Mouse (Mus musculus) CH12.LX (cell line): Measurements from ENCODE around the gene Lrp5. TPM values are rescaled to one million over a fixed set of nuclear protein-coding genes. Genes with fewer than 3 reads are reported as not detected.

ENCODE experiments used
- DNase-seq: peaks from one replicate; pipeline ENCODE4 v3.0.0-alpha.2; 2013; ENCODE audit errors: extremely low read depth
- H3K27ac ChIP-seq: 2 replicates; pipeline ENCODE4 v1.5.1; 2012; ENCODE audit warnings: low read depth, mild to moderate bottlenecking, control low read depth, moderate library complexity; ENCODE audit not compliant: insufficient read depth
- H3K27me3 ChIP-seq: replicated peaks from 2 replicates; pipeline ENCODE3; 2012; ENCODE audit warnings: inconsistent platforms
- H3K36me3 ChIP-seq, 2 experiments: replicated peaks in 1 of 2; 2 replicates each; pipeline versions ENCODE3 to v1.6.1; 2012; ENCODE audit warnings: inconsistent platforms in 1 of 2, low read length in 1 of 2, mild to moderate bottlenecking in 1 of 2, mixed read lengths in 1 of 2, moderate library complexity in 1 of 2; ENCODE audit not compliant: control insufficient read depth in 1 of 2, insufficient read depth in 1 of 2
- H3K4me1 ChIP-seq, 2 experiments: 2 replicates each; pipeline ENCODE4 v1.6.1; 2012; ENCODE audit warnings: inconsistent platforms in 1 of 2, moderate library complexity in 1 of 2; ENCODE audit not compliant: insufficient read depth in 2 of 2, control insufficient read depth in 1 of 2
- H3K4me2 ChIP-seq: 2 replicates; pipeline ENCODE4 v1.6.1; 2012; ENCODE audit warnings: low read depth, mild to moderate bottlenecking, control low read depth; ENCODE audit not compliant: poor library complexity, insufficient read depth, severe bottlenecking
- H3K4me3 ChIP-seq, 3 experiments: fragments of 150-350 bp in 1 of 3; sonication (generic) in 1 of 3; replicated peaks in 1 of 3; 2 replicates each; pipeline versions ENCODE3 to v1.5.1; 2011 to 2012; ENCODE audit warnings: low read depth in 2 of 3, low read length in 2 of 3, mild to moderate bottlenecking in 2 of 3, moderate library complexity in 2 of 3, control low read depth in 1 of 3, improper control_type of control experiment in 1 of 3, inconsistent platforms in 1 of 3, mixed read lengths in 1 of 3; ENCODE audit not compliant: poor library complexity in 1 of 3
- H3K79me2 ChIP-seq: replicated peaks from 2 replicates; pipeline ENCODE4 v1.6.1; 2012; ENCODE audit warnings: mild to moderate bottlenecking, moderate library complexity; ENCODE audit not compliant: control insufficient read depth, poor library complexity, insufficient read depth, severe bottlenecking; ENCODE audit errors: extremely low read depth
- H3K9ac ChIP-seq: 2 replicates; pipeline ENCODE4 v1.6.1; 2012; ENCODE audit warnings: low read depth, mild to moderate bottlenecking, control low read depth, moderate library complexity; ENCODE audit not compliant: insufficient read depth
- H3K9me3 ChIP-seq: replicated peaks from 2 replicates; pipeline ENCODE3; 2012; ENCODE audit warnings: low read length, inconsistent platforms, mixed read lengths
- CTCF ChIP-seq, 2 experiments: IDR thresholded peaks in 1 of 2; conservative IDR thresholded peaks in 1 of 2; 2 replicates each; pipeline ENCODE4 v1.5.1; 2011 to 2012; ENCODE audit warnings: low read depth in 2 of 2, low read length in 2 of 2, improper control_type of control experiment in 1 of 2, inconsistent platforms in 1 of 2, mild to moderate bottlenecking in 1 of 2, moderate library complexity in 1 of 2
- ELF1 ChIP-seq: IDR thresholded peaks from 2 replicates; pipeline ENCODE4 v1.6.1; 2014; ENCODE audit warnings: low read depth, mild to moderate bottlenecking, inconsistent platforms, low read length, improper control_type of control experiment
- JUN ChIP-seq: IDR thresholded peaks from 2 replicates; pipeline ENCODE4 v1.6.1; 2011; ENCODE audit warnings: low read depth, mild to moderate bottlenecking, low read length, improper control_type of control experiment, moderate library complexity; ENCODE audit not compliant: insufficient read depth
- MAFK ChIP-seq: IDR thresholded peaks from 2 replicates; pipeline ENCODE4 v1.6.1; 2011; ENCODE audit warnings: low read length, improper control_type of control experiment; ENCODE audit not compliant: insufficient replicate concordance
- MAX ChIP-seq: IDR thresholded peaks from 2 replicates; pipeline ENCODE4 v1.6.1; 2011; ENCODE audit warnings: low read length, improper control_type of control experiment
- MAZ ChIP-seq: IDR thresholded peaks from 2 replicates; pipeline ENCODE4 v1.6.1; 2012; ENCODE audit warnings: low read depth, mild to moderate bottlenecking, inconsistent platforms, low read length, improper control_type of control experiment, moderate library complexity
- MYC ChIP-seq: IDR thresholded peaks from 2 replicates; pipeline ENCODE4 v1.6.1; 2011; ENCODE audit warnings: low read depth, mild to moderate bottlenecking, improper control_type of control experiment, low read length
- POLR2AphosphoS2 ChIP-seq: IDR thresholded peaks from 2 replicates; pipeline ENCODE4 v1.6.1; 2011; ENCODE audit warnings: low read depth, low read length, improper control_type of control experiment
- RAD21 ChIP-seq: IDR thresholded peaks from 2 replicates; pipeline ENCODE4 v1.6.1; 2011; ENCODE audit warnings: low read depth, mild to moderate bottlenecking, low read length, improper control_type of control experiment, moderate library complexity
- RCOR1 ChIP-seq: conservative IDR thresholded peaks from 2 replicates; pipeline ENCODE4 v1.6.1; 2012; ENCODE audit warnings: low read depth, mild to moderate bottlenecking, inconsistent platforms, low read length, improper control_type of control experiment
- SMC3 ChIP-seq: IDR thresholded peaks from 2 replicates; pipeline ENCODE4 v1.6.1; 2011; ENCODE audit warnings: low read depth, low read length, improper control_type of control experiment
- USF2 ChIP-seq: conservative IDR thresholded peaks from 2 replicates; pipeline ENCODE4 v1.6.1; 2011; ENCODE audit warnings: low read depth, low read length, improper control_type of control experiment
- ZNF384 ChIP-seq: IDR thresholded peaks from 2 replicates; pipeline ENCODE4 v1.6.1; 2012; ENCODE audit warnings: low read depth, low read length, improper control_type of control experiment, inconsistent platforms
- dilution Hi-C: fragments of 300-500 bp; cut with MboI; formaldehyde crosslinking; loops from 2 replicates; pipeline ENCODE4 v1.14.3; 2020; ENCODE audit warnings: low sequenced_read_pairs; ENCODE audit not compliant: extremely low pct_unique_long_range_greater_than_20kb, extremely low pct_ligation_motif_present
- in situ Hi-C: fragments of 300-500 bp; cut with MboI; formaldehyde crosslinking; loops from 3 replicates; pipeline ENCODE4 v1.14.3; 2019; ENCODE audit warnings: low sequenced_read_pairs, low pct_ligation_motif_present, low pct_unique_long_range_greater_than_20kb, mixed read lengths
- polyA plus RNA-seq: library from polyadenylated mRNA; unstranded; fragments of >175 nt; gene quantifications from 2 replicates; pipeline ENCODE4 v1.2.1, GENCODE M21; 2012; ENCODE audit warnings: low read depth; ENCODE audit not compliant: insufficient read length
- total RNA-seq, 2 experiments: library from RNA; depleted of rRNA; stranded (reverse); fragments of 300-350 nt in 1 of 2; fragments of >200 nt in 1 of 2; gene quantifications; 2 replicates each; pipeline ENCODE4 v1.2.3; 2012 to 2014

The Lrp5 gene
- total and polyA plus RNA-seq, 3 experiments, result 0.13 to 1.4 (median 1.1) TPM

DNA sequence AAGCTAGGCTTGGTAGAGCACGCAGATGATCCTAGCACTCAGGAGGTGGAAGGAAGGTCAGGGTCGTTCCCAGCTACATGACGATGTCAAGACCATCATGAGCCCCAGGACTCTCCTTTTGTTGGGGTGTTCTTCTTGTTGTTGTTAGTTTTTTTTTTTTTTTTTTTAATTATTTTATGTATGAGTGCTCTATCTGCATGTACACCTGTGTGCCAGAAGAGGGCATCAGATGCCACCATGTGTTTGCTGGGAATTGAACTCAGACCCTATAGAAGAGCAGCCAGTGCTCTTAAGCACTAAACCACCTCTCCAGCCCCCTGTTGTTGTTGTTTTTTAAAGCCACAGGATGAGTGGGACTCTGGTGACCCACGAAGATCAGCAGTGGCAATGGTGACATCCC is 63.1 kb downstream of the Lrp5 start:
- H3K9ac ChIP-seq, result no peak overlapping the region
- no peaks in the 10 kb centered on the region for H3K79me2 ChIP-seq
- dilution Hi-C loops, result no loop called here
- no peaks in the 10 kb centered on the region for H3K36me3 ChIP-seq
- in situ Hi-C loops, result no loop called here
- no peak for DNase-seq
- no peak overlapping the region for H3K27ac ChIP-seq
- H3K4me3 ChIP-seq, result no peak overlapping the region
- H3K27me3 ChIP-seq, result peaks cover 15% of the 10 kb centered on the region
- peak in 1 of 2 experiments; percentile 23; a peak in 2 of 4 replicates for TF ChIP-seq CTCF (conservative IDR thresholded peaks at IDR 0.05 in 1 of 2, IDR thresholded peaks at IDR 0.05 in 1 of 2; ENCODE audit: low read depth in 2 of 2, low read length in 2 of 2)
- TF ChIP-seq ELF1, result no peak
- TF ChIP-seq USF2, result no peak
- 0 out of 2 replicates have a peak, but pooled peaks have one; percentile 2 for TF ChIP-seq SMC3
- TF ChIP-seq MAZ, result no peak
- TF ChIP-seq ZNF384, result peak; percentile 63
- peak; percentile 0 for TF ChIP-seq RAD21
- no peak for TF ChIP-seq POLR2AphosphoS2
- peaks cover 3% of the 10 kb centered on the region for H3K9me3 ChIP-seq
- no peaks in the 10 kb centered on the region for H3K4me1 ChIP-seq
- H3K4me2 ChIP-seq, result no peak overlapping the region

DNA sequence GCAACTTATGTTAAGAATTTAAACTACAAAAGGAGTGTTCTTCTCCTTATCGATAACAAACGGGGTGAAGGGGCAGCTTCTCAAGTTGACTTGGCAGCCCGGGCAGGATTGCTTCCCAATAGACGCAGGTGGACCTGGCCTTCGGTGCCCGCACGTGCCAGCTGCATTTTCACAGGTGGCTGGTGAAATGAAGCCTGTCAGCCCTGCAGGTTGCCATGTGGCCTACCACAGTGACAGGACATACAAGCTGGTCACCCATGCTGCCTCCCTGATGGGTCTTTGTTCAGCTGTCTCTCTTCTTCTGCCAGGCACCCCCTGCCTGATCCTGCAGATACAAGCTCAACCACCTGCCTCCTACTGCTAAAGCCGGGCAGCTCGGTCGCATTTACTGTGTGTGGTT is 65.5 kb downstream of the Lrp5 start:
- no peak overlapping the region for H3K4me2 ChIP-seq
- peaks cover 3% of the 10 kb centered on the region for H3K9me3 ChIP-seq
- no peak for DNase-seq
- dilution Hi-C loops (no loop called here), in situ Hi-C loops (no loop called here)
- no peaks in the 10 kb centered on the region for H3K4me1 ChIP-seq
- H3K9ac ChIP-seq, result no peak overlapping the region
- TF ChIP-seq MAX (no peak), CTCF (conservative IDR thresholded peaks at IDR 0.05 in 1 of 2, IDR thresholded peaks at IDR 0.05 in 1 of 2; ENCODE audit: low read depth in 2 of 2, low read length in 2 of 2) (no peak), MAFK (no peak), RCOR1 (no peak), JUN (no peak)
- H3K27me3 ChIP-seq, result peaks cover 2% of the 10 kb centered on the region
- no peak overlapping the region for H3K4me3 ChIP-seq
- no peak overlapping the region for H3K27ac ChIP-seq
- H3K79me2 ChIP-seq, result no peaks in the 10 kb centered on the region
- no peaks in the 10 kb centered on the region for H3K36me3 ChIP-seq

DNA sequence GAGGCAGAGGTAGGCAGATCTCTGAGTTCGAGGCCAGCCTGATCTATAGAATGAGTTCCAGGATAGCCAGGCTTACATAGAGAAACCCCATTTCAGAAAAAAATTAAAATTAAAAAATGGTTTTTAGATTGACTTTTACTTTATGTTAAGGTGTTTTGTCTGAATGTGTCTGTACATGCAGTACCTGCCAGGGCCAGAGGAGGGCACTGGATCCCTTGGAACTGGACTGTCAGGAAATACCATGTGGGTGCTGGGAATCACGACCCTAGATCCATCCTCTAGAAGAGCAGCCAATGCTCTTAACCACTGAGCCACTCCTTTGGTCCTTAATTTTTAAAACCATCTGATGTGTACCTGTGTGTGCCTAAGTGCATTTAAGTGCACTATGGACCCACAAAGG is 67.0 kb downstream of the Lrp5 start:
- dilution Hi-C loops, result no loop called here
- peak; percentile 4 for DNase-seq
- H3K9me3 ChIP-seq, result peaks cover 3% of the 10 kb centered on the region
- H3K79me2 ChIP-seq, result no peaks in the 10 kb centered on the region
- H3K9ac ChIP-seq, result no peak overlapping the region
- H3K4me2 ChIP-seq, result no peak overlapping the region
- no peak overlapping the region for H3K4me3 ChIP-seq
- H3K36me3 ChIP-seq, result no peaks in the 10 kb centered on the region
- in situ Hi-C loops, result no loop called here
- TF ChIP-seq RAD21 (peak; percentile 18), CTCF (conservative IDR thresholded peaks at IDR 0.05 in 1 of 2, IDR thresholded peaks at IDR 0.05 in 1 of 2; ENCODE audit: low read depth in 2 of 2, low read length in 2 of 2) (peak; percentile 28 to 47; a peak in 3 of 4 replicates), MYC (no peak)
- TF ChIP-seq, all 38 proteins: peak for 2
- no peak overlapping the region for H3K27ac ChIP-seq
- H3K4me1 ChIP-seq, result no peaks in the 10 kb centered on the region
- H3K27me3 ChIP-seq, result peaks cover 2% of the 10 kb centered on the region
